Mouse (Mus musculus) intestine, postnatal 0 days (tissue): ENCODE results near the gene Pcgf2. TPM values are rescaled to one million over a fixed set of nuclear protein-coding genes. Genes with fewer than 3 reads are reported as not detected.
A peak's percentile ranks its signal among the peaks of the same experiment; 100 is the strongest.

Source experiments
- ATAC-seq: fragments of 200-750 bp; cut with Nextera tagmentation; 2 replicates; pipeline ENCODE4 v1.8.0; 2017; ENCODE audit warnings: mild to moderate bottlenecking, moderate TSS enrichment, moderate library complexity
- H3K27ac ChIP-seq: fragments of 300-500 bp; sonication (generic); 2 replicates; pipeline ENCODE4 v1.5.1; 2014; ENCODE audit warnings: mild to moderate bottlenecking, low read depth, low read length, moderate library complexity
- H3K27me3 ChIP-seq: fragments of 300-500 bp; sonication (generic); replicated peaks from 2 replicates; pipeline ENCODE4 v1.6.1; 2014; ENCODE audit warnings: low read length, mixed read lengths; ENCODE audit not compliant: control insufficient read depth, insufficient read depth
- H3K36me3 ChIP-seq: fragments of 300-500 bp; sonication (generic); 2 replicates; pipeline ENCODE4 v1.6.1; 2014; ENCODE audit warnings: mild to moderate bottlenecking, moderate library complexity; ENCODE audit not compliant: control insufficient read depth, insufficient read depth
- H3K4me1 ChIP-seq: fragments of 300-500 bp; sonication (generic); replicated peaks from 2 replicates; pipeline ENCODE4 v1.6.1; 2014; ENCODE audit warnings: antibody characterized with exemption, low read length, mixed read lengths; ENCODE audit not compliant: control insufficient read depth, insufficient read depth
- H3K4me2 ChIP-seq: fragments of 300-500 bp; sonication (generic); replicated peaks from 2 replicates; pipeline ENCODE4 v1.6.1; 2014; ENCODE audit warnings: low read depth, mild to moderate bottlenecking, moderate library complexity
- H3K4me3 ChIP-seq: fragments of 300-500 bp; sonication (generic); 2 replicates; pipeline ENCODE4 v1.5.1; 2014; ENCODE audit warnings: low read depth, low read length
- H3K9ac ChIP-seq: fragments of 300-500 bp; sonication (generic); 2 replicates; pipeline ENCODE4 v1.6.1; 2014; ENCODE audit warnings: mild to moderate bottlenecking, low read depth, low read length
- H3K9me3 ChIP-seq: fragments of 300-500 bp; sonication (generic); 2 replicates; pipeline ENCODE4 v1.6.1; 2016; ENCODE audit warnings: mixed run types; ENCODE audit not compliant: control insufficient read depth
- CTCF ChIP-seq: sonication (generic); IDR thresholded peaks from 2 replicates; pipeline ENCODE4 v1.5.1; 2016; ENCODE audit warnings: low read depth, mild to moderate bottlenecking, control low read depth, antibody characterized with exemption, moderate library complexity
- WGBS: fragments of 180-500 bp; shearing (Covaris S2); extraction: QIAGEN DNeasy Blood & Tissue Kit; methylation state at CpG from one replicate; pipeline ENCODE4 v1.1.7; 2014; 5-methylcytosine and 5-hydroxymethylcytosine counted together
- polyA plus RNA-seq: library from polyadenylated mRNA; unstranded; fragments of >200 nt; fragmentation: Nextera tagmentation; extraction: Ambion mirVana; gene quantifications from 2 replicates; pipeline ENCODE4 v1.2.1, GENCODE M21; 2015

The Pcgf2 gene
- polyA plus RNA-seq, 1 experiment from 2014 or later = 8.9 TPM

DNA sequence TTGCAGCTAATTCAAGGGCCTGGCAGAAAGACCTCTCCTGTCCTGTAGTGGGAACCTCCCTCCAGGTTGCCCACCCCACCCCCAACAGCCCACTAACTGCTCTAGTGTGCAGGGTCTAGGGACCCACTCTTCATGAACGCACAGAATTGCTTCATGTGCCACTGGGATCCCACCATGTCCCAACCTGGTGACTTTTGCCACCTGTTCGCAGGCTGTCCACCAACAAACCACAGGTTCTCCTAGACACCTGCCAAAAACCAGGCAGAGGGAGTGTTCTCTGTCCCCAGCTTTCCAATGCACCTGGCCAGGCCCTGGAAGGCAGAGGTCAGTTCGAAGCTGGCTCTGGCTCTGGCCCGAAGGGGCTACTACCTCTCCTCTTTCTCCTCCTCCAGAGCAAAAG is 5.9 kb downstream of the Pcgf2 start:
- Histone ChIP-seq H3K27me3 (no peaks in the 10 kb centered on the region), H3K9me3 (no peaks in the 10 kb centered on the region), H3K27ac (no peak overlapping the region), H3K4me1 (peaks cover 18% of the 10 kb centered on the region; the same call in 1 of the 2 replicates), H3K9ac (no peak overlapping the region), H3K4me2 (peak overlapping the region; percentile 44; the same call in 1 of the 2 replicates), H3K36me3 (peaks cover 43% of the 10 kb centered on the region), H3K4me3 (no peak overlapping the region)
- no peak for ATAC-seq
- TF ChIP-seq CTCF = no peak
- WGBS = 73% methylated on average over 4 of the region's 4 CpGs

DNA sequence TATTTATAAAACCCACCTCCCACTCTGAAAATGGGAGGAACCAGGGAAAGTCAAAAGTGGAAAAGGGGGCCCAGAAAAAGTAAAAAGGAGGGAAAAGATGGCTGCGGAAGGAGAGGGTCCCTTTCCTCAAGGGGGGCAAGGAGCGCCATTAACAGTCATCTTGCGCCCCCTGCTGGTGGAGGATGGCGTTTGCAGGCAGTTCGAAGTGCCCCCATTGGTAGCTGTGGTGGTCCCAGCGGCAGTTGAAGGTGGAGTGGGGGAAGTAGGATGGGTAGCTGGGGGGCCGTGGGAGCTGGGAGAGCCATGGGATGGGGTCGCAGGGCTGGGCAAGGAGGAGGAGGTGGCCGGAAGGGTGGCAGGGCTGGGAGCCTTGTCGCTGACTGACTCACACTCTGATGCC is 10.4 kb downstream of the Pcgf2 start:
- peak; percentile 90 for TF ChIP-seq CTCF
- no peak overlapping the region for H3K9ac ChIP-seq
- no peaks in the 10 kb centered on the region; the same call in none of the 2 replicates for H3K4me1 ChIP-seq
- 29% methylated on average over 10 of the region's 10 CpGs for WGBS
- H3K4me2 ChIP-seq = no peak overlapping the region
- no peaks in the 10 kb centered on the region for H3K27me3 ChIP-seq
- H3K36me3 ChIP-seq = peaks cover 58% of the 10 kb centered on the region
- no peak overlapping the region for H3K4me3 ChIP-seq
- no peaks in the 10 kb centered on the region for H3K9me3 ChIP-seq
- no peak overlapping the region for H3K27ac ChIP-seq
- no peak for ATAC-seq

DNA sequence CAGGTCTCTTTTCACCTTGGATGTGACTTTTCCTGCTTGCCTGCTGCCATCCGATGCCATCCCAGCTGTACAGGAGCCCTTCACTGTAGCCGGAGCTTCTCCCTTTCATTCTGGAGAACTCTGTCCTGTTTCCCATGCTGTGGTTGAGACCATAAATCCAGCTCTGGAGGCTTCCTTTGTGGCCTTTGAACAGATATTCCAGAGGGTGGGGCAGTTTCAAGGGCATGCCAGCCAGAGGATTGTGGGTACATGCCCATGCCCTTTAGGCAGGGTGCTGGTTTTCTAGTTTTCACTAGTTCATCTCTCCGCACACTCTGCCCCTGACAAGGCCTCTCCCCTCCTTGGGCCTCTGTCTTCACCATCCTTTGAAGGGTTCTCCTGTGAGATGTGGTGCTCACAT is 13.2 kb downstream of the Pcgf2 start:
- peak; percentile 32 for ATAC-seq
- Histone ChIP-seq H3K4me3 (peak overlapping the region; percentile 38), H3K4me1 (no peaks in the 10 kb centered on the region; the same call in 1 of the 2 replicates), H3K27me3 (no peaks in the 10 kb centered on the region), H3K36me3 (peaks cover 41% of the 10 kb centered on the region), H3K4me2 (peak overlapping the region; percentile 66), H3K9me3 (no peaks in the 10 kb centered on the region), H3K27ac (peak overlapping the region; percentile 65), H3K9ac (no peak overlapping the region; the same call in 1 of the 2 replicates)
- TF ChIP-seq CTCF = no peak
- WGBS = 47% methylated on average over 3 of the region's 3 CpGs

DNA sequence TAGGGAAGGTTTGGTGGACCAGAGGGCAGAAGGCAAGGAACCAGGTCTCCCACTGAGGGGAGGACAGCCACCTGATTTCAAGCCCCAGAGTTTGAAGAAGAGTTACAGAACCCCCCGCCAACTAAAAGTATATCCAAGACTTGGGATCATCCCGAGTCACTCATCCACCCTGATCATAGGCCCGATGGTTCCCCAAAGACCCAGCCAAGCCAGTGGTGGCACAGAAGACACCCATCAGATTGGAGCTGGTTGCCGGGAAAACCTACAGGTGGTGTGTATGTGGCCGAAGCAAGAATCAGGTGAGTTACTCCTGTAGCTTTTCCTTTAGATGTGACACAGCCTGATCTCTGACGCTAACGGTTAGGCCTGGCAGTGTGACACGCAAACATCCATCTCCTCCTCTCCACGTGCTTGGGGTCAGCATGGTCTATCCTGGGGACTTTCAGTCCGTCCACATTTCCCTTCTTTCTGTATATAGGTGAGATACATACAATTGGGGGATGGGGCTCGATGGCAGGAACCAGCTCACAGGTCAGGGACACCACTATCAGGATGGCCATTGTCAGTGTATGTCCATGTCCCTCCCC is 13.9 kb downstream of the Pcgf2 start:
- H3K4me2 ChIP-seq = peak overlapping the region; percentile 66
- H3K36me3 ChIP-seq = peaks cover 40% of the 10 kb centered on the region
- no peak for ATAC-seq
- H3K27me3 ChIP-seq = no peaks in the 10 kb centered on the region
- peak overlapping the region; percentile 51 for H3K9ac ChIP-seq
- H3K27ac ChIP-seq = peak overlapping the region; percentile 65
- no peaks in the 10 kb centered on the region; the same call in 1 of the 2 replicates for H3K4me1 ChIP-seq
- H3K9me3 ChIP-seq = no peaks in the 10 kb centered on the region
- 44% methylated on average over 11 of the region's 11 CpGs for WGBS
- TF ChIP-seq CTCF = no peak
- H3K4me3 ChIP-seq = peak overlapping the region; percentile 38

DNA sequence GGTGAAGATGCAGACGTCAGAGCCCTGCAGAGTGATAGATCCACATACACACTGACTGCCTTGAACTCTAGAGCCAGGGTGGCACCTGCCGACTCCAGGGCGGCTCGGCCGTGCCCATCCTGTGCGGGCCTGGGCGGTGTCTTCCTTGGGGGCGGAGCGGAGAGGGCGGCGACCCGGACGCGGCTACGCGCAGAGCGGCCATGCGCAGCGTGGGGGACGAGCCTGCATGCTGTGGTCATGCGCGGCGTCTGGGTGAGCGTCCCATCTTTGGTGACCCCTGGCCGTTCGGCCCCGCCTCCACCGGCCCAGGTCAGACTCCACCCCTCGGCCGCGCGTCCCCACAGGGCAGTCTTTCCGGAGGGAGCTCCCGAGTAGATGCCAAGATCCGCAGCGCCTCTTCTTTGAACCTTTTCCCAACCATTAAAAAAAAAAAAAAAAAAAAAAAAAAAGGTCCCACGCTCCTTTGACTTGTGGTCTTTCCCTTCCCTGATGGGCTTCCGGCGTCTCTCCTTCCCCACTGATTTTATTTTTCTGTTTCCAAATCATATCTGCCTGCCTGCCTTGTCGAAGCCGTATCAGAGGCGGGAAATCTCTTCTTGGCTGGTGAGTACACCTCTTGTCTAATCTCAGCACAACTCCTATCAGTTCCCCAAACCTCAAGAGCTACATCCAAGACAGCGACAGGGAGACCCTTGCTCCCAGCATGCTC is 14.5 kb downstream of the Pcgf2 start, which contains the start of gene Cisd3:
Gene Cisd3, plus strand, starts transcription at position 214 of the 709 bp plus-strand sequence.
- Histone ChIP-seq H3K4me1 (no peaks in the 10 kb centered on the region; the same call in 1 of the 2 replicates), H3K27ac (peak within 1 kb of the TSS; percentile 74), H3K9me3 (no peaks in the 10 kb centered on the region), H3K4me3 (peak within 1 kb of the TSS; percentile 38), H3K36me3 (peaks cover 38% of the 10 kb centered on the region), H3K27me3 (no peaks in the 10 kb centered on the region), H3K4me2 (peak within 1 kb of the TSS; percentile 66), H3K9ac (peak within 1 kb of the TSS; percentile 51)
- ATAC-seq = peak; percentile 84
- WGBS = under 1% methylated on average over 42 of the region's 43 CpGs
- no peak for TF ChIP-seq CTCF

DNA sequence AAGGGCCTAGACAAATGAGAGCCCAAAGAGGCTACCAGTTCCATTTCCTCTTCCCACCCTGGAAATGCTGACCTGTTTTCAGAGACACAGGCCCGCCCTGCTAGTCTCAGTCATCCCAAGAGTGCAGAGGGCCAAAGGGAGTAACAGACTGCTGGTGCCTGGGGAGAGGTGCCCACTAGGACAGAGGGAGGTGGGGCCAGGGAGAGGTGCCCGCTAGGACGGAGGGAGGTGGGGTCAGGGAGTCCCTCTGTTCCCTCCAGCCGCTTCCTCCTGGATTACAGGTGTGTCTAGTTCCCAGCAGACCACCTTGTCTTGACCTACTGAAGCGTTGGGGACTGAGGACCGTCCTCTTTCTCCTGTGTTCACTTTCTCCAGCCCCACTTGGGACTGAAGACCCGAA is 15.5 kb downstream of the Pcgf2 start:
- 42% methylated on average over 7 of the region's 7 CpGs for WGBS
- no peaks in the 10 kb centered on the region for H3K9me3 ChIP-seq
- TF ChIP-seq CTCF = no peak
- H3K27ac ChIP-seq = no peak overlapping the region
- no peak overlapping the region for H3K9ac ChIP-seq
- H3K4me1 ChIP-seq = no peaks in the 10 kb centered on the region; the same call in 1 of the 2 replicates
- H3K27me3 ChIP-seq = no peaks in the 10 kb centered on the region
- 0 out of 2 replicates have a peak overlapping the region, but pooled peaks have one; percentile 66 for H3K4me2 ChIP-seq
- ATAC-seq = no peak
- H3K36me3 ChIP-seq = peaks cover 37% of the 10 kb centered on the region
- no peak overlapping the region for H3K4me3 ChIP-seq
